Mouse (Mus musculus) lung, embryonic 15.5 days (tissue): ENCODE results near the gene Btbd3. TPM values are rescaled to one million over a fixed set of nuclear protein-coding genes. Genes with fewer than 3 reads are reported as not detected.

ENCODE experiments used
- ATAC-seq: fragments of 200-750 bp; cut with Nextera tagmentation; 2 replicates; pipeline ENCODE4 v1.8.0; 2017; ENCODE audit warnings: moderate number of reproducible peaks, borderline replicate concordance; ENCODE audit not compliant: low FRiP score, low TSS enrichment; ENCODE audit errors: extremely low read depth
- H3K27ac ChIP-seq: fragments of 300-500 bp; sonication (generic); 2 replicates; pipeline ENCODE4 v1.5.1; 2015; ENCODE audit warnings: moderate library complexity, mild to moderate bottlenecking, inconsistent platforms
- H3K27me3 ChIP-seq: fragments of 300-500 bp; sonication (generic); 2 replicates; pipeline ENCODE4 v1.6.1; 2015; ENCODE audit warnings: inconsistent platforms
- H3K36me3 ChIP-seq: fragments of 300-500 bp; sonication (generic); 2 replicates; pipeline ENCODE4 v1.6.1; 2015; ENCODE audit warnings: inconsistent platforms
- H3K4me1 ChIP-seq: fragments of 300-500 bp; sonication (generic); 2 replicates; pipeline ENCODE4 v1.6.1; 2015; ENCODE audit warnings: inconsistent platforms
- H3K4me2 ChIP-seq: fragments of 300-500 bp; sonication (generic); 2 replicates; pipeline ENCODE4 v1.6.1; 2015; ENCODE audit warnings: inconsistent platforms, mild to moderate bottlenecking, moderate library complexity
- H3K4me3 ChIP-seq: fragments of 300-500 bp; sonication (generic); 2 replicates; pipeline ENCODE4 v1.5.1; 2015; ENCODE audit warnings: mild to moderate bottlenecking, inconsistent platforms
- H3K9ac ChIP-seq: fragments of 300-500 bp; sonication (generic); 2 replicates; pipeline ENCODE4 v1.6.1; 2015; ENCODE audit warnings: inconsistent platforms
- H3K9me3 ChIP-seq: fragments of 300-500 bp; sonication (generic); 2 replicates; pipeline ENCODE4 v1.6.1; 2016; ENCODE audit warnings: inconsistent platforms
- WGBS: fragments of 180-500 bp; shearing (Covaris S2); methylation state at CpG from one replicate; pipeline ENCODE4 v1.1.7; 2015; 5-methylcytosine and 5-hydroxymethylcytosine counted together
- polyA plus RNA-seq: library from polyadenylated mRNA; unstranded; fragments of >200 nt; fragmentation: Nextera tagmentation; extraction: Ambion mirVana; gene quantifications from 2 replicates; pipeline ENCODE4 v1.2.1, GENCODE M21; 2015

Gene Btbd3
- polyA plus RNA-seq, 1 experiment from 2014 or later = 35.8 TPM

DNA sequence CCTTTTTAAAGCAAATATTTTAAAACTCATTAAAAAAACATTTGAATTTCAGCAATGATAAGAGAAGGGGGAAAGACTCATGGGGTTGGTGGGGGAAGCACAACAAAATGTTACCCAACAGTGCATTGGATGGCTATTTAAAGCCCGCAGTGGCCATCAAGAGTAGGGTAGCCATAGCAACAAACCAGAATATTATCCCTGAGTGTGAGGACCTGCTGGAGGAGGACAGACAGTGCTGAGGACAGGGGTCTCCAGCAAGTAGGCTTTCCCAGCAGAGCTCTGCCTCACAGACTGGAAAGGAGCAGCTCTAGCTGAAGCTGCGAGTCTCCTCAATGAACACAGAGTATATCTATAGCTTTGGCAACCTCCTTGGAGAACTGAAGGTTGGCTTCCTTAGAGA lies 331.0 kb downstream of the Btbd3 start:
- 79% methylated on average over 2 of the region's 2 CpGs for whole genome bisulfite sequencing
- Histone ChIP-seq H3K9me3 (no peaks in the 10 kb centered on the region), H3K36me3 (no peaks in the 10 kb centered on the region), H3K9ac (no peak overlapping the region), H3K27me3 (no peaks in the 10 kb centered on the region), H3K4me3 (no peak overlapping the region), H3K4me2 (no peak overlapping the region), H3K27ac (no peak overlapping the region), H3K4me1 (no peaks in the 10 kb centered on the region)
- no peak for ATAC-seq

DNA sequence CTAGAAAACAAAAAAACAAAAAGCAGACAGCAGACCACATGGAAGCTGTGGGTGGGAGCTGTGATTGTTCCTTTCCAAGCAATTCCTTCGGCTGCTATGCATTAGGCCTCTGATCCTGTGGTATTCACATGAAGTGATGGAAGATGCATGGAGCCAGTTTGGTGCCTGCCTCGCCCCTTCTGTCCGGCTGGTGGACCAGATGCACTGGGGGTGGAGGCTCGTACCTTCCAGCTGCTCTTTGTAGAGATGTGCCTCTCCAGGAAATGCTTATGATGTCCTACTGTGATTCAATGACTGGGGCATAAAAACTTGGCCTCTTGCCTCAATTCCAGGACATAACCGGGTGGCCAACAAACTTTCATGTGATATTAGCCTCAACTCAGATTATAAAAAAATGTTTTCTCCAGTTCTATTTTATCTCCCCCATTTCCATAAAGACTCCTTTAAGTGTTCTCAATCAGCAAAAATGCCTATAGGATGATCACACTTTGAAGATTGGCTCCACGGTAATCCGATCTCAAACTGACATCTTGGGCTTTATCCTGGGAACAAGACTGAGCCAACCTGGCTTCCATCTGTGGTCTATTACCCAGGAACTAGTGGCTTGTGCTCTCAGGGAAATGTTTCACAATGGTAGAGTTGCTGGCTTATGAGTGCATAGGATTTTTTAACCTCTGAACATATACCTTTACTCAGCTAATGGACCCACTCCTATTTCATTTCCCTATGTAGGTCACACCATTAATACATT lies 331.6 kb downstream of the Btbd3 start:
- H3K36me3 ChIP-seq = no peaks in the 10 kb centered on the region
- no peaks in the 10 kb centered on the region for H3K4me1 ChIP-seq
- H3K4me3 ChIP-seq = no peak overlapping the region
- H3K27me3 ChIP-seq = no peaks in the 10 kb centered on the region
- no peak overlapping the region for H3K27ac ChIP-seq
- WGBS = 74% methylated on average over 7 of the region's 7 CpGs
- H3K9me3 ChIP-seq = no peaks in the 10 kb centered on the region
- no peak overlapping the region for H3K4me2 ChIP-seq
- ATAC-seq = no peak
- H3K9ac ChIP-seq = no peak overlapping the region

GRCm38 (mm10) chr2:138589105-138589504 lies 332.7 kb downstream of the Btbd3 start:
- WGBS = 82% methylated on average over 3 of the region's 3 CpGs

GRCm38 (mm10) chr2:138590307-138590706 lies 333.9 kb downstream of the Btbd3 start:
- no peak for ATAC-seq

More at GRCm38 (mm10) chr2:138589105-138589504, 332.7 kb downstream of the Btbd3 start:
- Histone ChIP-seq H3K36me3 (no peaks in the 10 kb centered on the region), H3K4me2 (no peak overlapping the region), H3K27ac (no peak overlapping the region), H3K27me3 (no peaks in the 10 kb centered on the region), H3K9ac (no peak overlapping the region), H3K4me1 (no peaks in the 10 kb centered on the region), H3K9me3 (no peaks in the 10 kb centered on the region), H3K4me3 (no peak overlapping the region)
- ATAC-seq = no peak

GRCm38 (mm10) chr2:138612361-138612760 lies 356.0 kb downstream of the Btbd3 start:
- no peak overlapping the region for H3K4me3 ChIP-seq
- ATAC-seq = no peak
- no peaks in the 10 kb centered on the region for H3K36me3 ChIP-seq
- no peak overlapping the region for H3K27ac ChIP-seq
- no peak overlapping the region for H3K9ac ChIP-seq
- no peaks in the 10 kb centered on the region for H3K27me3 ChIP-seq
- no peak overlapping the region for H3K4me2 ChIP-seq
- H3K4me1 ChIP-seq = no peaks in the 10 kb centered on the region
- H3K9me3 ChIP-seq = no peaks in the 10 kb centered on the region

More at GRCm38 (mm10) chr2:138590307-138590706, 333.9 kb downstream of the Btbd3 start:
- H3K9ac ChIP-seq = no peak overlapping the region
- H3K9me3 ChIP-seq = no peaks in the 10 kb centered on the region
- no peak overlapping the region for H3K27ac ChIP-seq
- H3K4me3 ChIP-seq = no peak overlapping the region
- H3K27me3 ChIP-seq = no peaks in the 10 kb centered on the region
- no peaks in the 10 kb centered on the region for H3K4me1 ChIP-seq
- H3K36me3 ChIP-seq = no peaks in the 10 kb centered on the region
- H3K4me2 ChIP-seq = no peak overlapping the region
- 52% methylated on average over 1 of the region's 1 CpGs for whole genome bisulfite sequencing

DNA sequence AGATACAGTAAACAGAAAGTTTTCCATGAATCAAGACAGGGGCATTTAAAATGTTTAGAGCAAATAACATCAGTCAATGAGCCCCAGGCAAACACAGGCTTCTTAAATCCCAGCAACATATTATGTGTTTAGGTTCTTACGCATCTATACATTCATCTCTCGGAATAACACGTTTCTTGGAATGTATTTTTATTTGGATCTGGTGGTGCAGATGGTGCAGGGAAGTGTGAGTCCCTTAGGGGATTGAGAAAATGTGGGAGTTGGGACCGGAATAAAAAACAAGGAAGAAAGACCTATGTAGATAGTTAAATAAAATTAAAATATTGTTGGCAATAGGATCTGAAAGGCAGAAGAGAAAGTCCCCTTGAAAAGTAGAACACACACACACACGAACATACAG lies 361.1 kb downstream of the Btbd3 start:
- no peak overlapping the region for H3K4me2 ChIP-seq
- H3K36me3 ChIP-seq = no peaks in the 10 kb centered on the region
- no peak overlapping the region for H3K4me3 ChIP-seq
- H3K4me1 ChIP-seq = no peaks in the 10 kb centered on the region
- no peak overlapping the region for H3K27ac ChIP-seq
- ATAC-seq = no peak
- no peaks in the 10 kb centered on the region for H3K27me3 ChIP-seq
- no peaks in the 10 kb centered on the region for H3K9me3 ChIP-seq
- WGBS = 83% methylated on average over 5 of the region's 5 CpGs
- H3K9ac ChIP-seq = no peak overlapping the region
